Mouse (Mus musculus): ENCODE measurements at regions not wholly inside any gene's neighbourhood (a gene's known extent, or its start where the extent isn't known, plus 50 kb on each side); places are given as distances from the start of the nearest gene placed in this dataset.

DNA sequence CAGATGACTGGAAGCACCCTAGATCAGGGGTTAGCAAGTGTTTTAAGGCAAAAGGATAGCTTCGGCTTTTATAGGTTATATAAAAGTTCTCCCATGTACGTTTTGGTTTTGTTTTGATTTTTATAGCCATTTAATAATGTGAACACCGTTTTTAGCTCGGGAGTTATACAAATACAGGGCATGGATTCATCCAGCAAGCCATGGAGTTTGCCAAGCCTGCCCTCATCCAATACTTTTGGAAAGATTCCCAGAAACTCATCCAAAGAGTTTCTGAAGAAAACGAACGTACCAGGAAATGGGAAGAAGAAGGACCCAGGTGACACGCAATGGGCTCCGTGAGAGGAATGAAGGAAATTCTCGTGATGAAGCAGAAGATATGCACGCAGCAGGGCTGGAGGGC lies 133.6 kb upstream of the Phactr1 start:
- no peak for DNase-seq
- 94% methylated on average over 10 of the region's 10 CpGs for WGBS
- H3K36me3 ChIP-seq (ENCODE audit: control insufficient read depth, insufficient read depth, low read length) = no peaks in the 10 kb centered on the region
- H3K4me1 ChIP-seq (replicated peaks; ENCODE audit: control insufficient read depth, insufficient read depth, low read length) = no peaks in the 10 kb centered on the region
- H3K4me3 ChIP-seq (ENCODE audit: control insufficient read depth, insufficient read depth, low read length) = no peak overlapping the region
- H3K27me3 ChIP-seq (ENCODE audit: control insufficient read depth, insufficient read depth, low read length) = no peaks in the 10 kb centered on the region
- TF ChIP-seq CTCF (IDR thresholded peaks at IDR 0.05; ENCODE audit: borderline replicate concordance, control insufficient read depth, extremely low read depth, insufficient read depth, low read length, poor library complexity) = no peak
- no peak for TF ChIP-seq POLR2A (IDR thresholded peaks at IDR 0.05; ENCODE audit: control insufficient read depth, extremely low read depth, insufficient read depth, low read length, poor library complexity)
- H3K27ac ChIP-seq (ENCODE audit: control insufficient read depth, insufficient read depth, low read length) = no peak overlapping the region

GRCm38 (mm10) chr13:42549021-42549559 lies 131.3 kb upstream of the Phactr1 start:
- Histone ChIP-seq H3K27ac (ENCODE audit: control insufficient read depth, insufficient read depth, low read length) (no peak overlapping the region), H3K4me1 (replicated peaks; ENCODE audit: control insufficient read depth, insufficient read depth, low read length) (no peaks in the 10 kb centered on the region), H3K27me3 (ENCODE audit: control insufficient read depth, insufficient read depth, low read length) (no peaks in the 10 kb centered on the region), H3K4me3 (ENCODE audit: control insufficient read depth, insufficient read depth, low read length) (no peak overlapping the region), H3K36me3 (ENCODE audit: control insufficient read depth, insufficient read depth, low read length) (no peaks in the 10 kb centered on the region)
- WGBS = 72% methylated on average over 5 of the region's 5 CpGs
- TF ChIP-seq POLR2A (IDR thresholded peaks at IDR 0.05; ENCODE audit: control insufficient read depth, extremely low read depth, insufficient read depth, low read length, poor library complexity) (no peak), CTCF (IDR thresholded peaks at IDR 0.05; ENCODE audit: borderline replicate concordance, control insufficient read depth, extremely low read depth, insufficient read depth, low read length, poor library complexity) (no peak)
- no peak for DNase-seq

GRCm38 (mm10) chr13:42554961-42555360 lies 125.5 kb upstream of the Phactr1 start:
- WGBS = 89% methylated on average over 4 of the region's 4 CpGs

GRCm38 (mm10) chr13:42558526-42558925 lies 121.9 kb upstream of the Phactr1 start:
- no peaks in the 10 kb centered on the region for H3K27me3 ChIP-seq (ENCODE audit: control insufficient read depth, insufficient read depth, low read length)
- no peak overlapping the region for H3K4me3 ChIP-seq (ENCODE audit: control insufficient read depth, insufficient read depth, low read length)
- no peaks in the 10 kb centered on the region for H3K4me1 ChIP-seq (replicated peaks; ENCODE audit: control insufficient read depth, insufficient read depth, low read length)
- TF ChIP-seq POLR2A (IDR thresholded peaks at IDR 0.05; ENCODE audit: control insufficient read depth, extremely low read depth, insufficient read depth, low read length, poor library complexity) = no peak
- TF ChIP-seq CTCF (IDR thresholded peaks at IDR 0.05; ENCODE audit: borderline replicate concordance, control insufficient read depth, extremely low read depth, insufficient read depth, low read length, poor library complexity) = no peak
- H3K27ac ChIP-seq (ENCODE audit: control insufficient read depth, insufficient read depth, low read length) = no peak overlapping the region
- DNase-seq = no peak
- 94% methylated on average over 3 of the region's 3 CpGs for WGBS
- no peaks in the 10 kb centered on the region for H3K36me3 ChIP-seq (ENCODE audit: control insufficient read depth, insufficient read depth, low read length)

More at GRCm38 (mm10) chr13:42554961-42555360, 125.5 kb upstream of the Phactr1 start:
- TF ChIP-seq CTCF (IDR thresholded peaks at IDR 0.05; ENCODE audit: borderline replicate concordance, control insufficient read depth, extremely low read depth, insufficient read depth, low read length, poor library complexity) (no peak), POLR2A (IDR thresholded peaks at IDR 0.05; ENCODE audit: control insufficient read depth, extremely low read depth, insufficient read depth, low read length, poor library complexity) (no peak)
- H3K36me3 ChIP-seq (ENCODE audit: control insufficient read depth, insufficient read depth, low read length) = no peaks in the 10 kb centered on the region
- DNase-seq = no peak
- no peaks in the 10 kb centered on the region for H3K27me3 ChIP-seq (ENCODE audit: control insufficient read depth, insufficient read depth, low read length)
- H3K4me3 ChIP-seq (ENCODE audit: control insufficient read depth, insufficient read depth, low read length) = no peak overlapping the region
- H3K27ac ChIP-seq (ENCODE audit: control insufficient read depth, insufficient read depth, low read length) = no peak overlapping the region
- no peaks in the 10 kb centered on the region for H3K4me1 ChIP-seq (replicated peaks; ENCODE audit: control insufficient read depth, insufficient read depth, low read length)

DNA sequence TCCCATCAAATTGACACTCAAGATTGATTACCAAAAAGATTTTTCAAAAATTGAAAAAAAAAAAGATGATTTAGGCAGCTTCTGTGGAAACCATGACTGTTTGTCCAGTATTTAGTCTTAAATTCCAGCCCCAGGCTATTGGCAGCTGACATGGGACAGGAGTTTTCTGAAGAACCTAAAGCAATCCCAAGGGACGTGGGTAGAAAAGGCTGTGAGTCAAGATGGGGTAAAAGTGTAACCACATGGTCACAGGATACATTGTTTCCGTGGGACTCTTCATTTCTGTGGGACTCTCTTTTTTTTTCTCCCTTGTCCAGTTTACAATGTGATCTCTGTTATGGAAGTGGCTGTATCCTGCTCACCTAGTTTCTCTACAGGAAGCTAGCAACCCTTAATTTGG lies 119.0 kb upstream of the Phactr1 start:
- Histone ChIP-seq H3K4me3 (ENCODE audit: control insufficient read depth, insufficient read depth, low read length) (no peak overlapping the region), H3K36me3 (ENCODE audit: control insufficient read depth, insufficient read depth, low read length) (no peaks in the 10 kb centered on the region), H3K27me3 (ENCODE audit: control insufficient read depth, insufficient read depth, low read length) (no peaks in the 10 kb centered on the region), H3K4me1 (replicated peaks; ENCODE audit: control insufficient read depth, insufficient read depth, low read length) (no peaks in the 10 kb centered on the region), H3K27ac (ENCODE audit: control insufficient read depth, insufficient read depth, low read length) (no peak overlapping the region)
- TF ChIP-seq CTCF (IDR thresholded peaks at IDR 0.05; ENCODE audit: borderline replicate concordance, control insufficient read depth, extremely low read depth, insufficient read depth, low read length, poor library complexity) (no peak), POLR2A (IDR thresholded peaks at IDR 0.05; ENCODE audit: control insufficient read depth, extremely low read depth, insufficient read depth, low read length, poor library complexity) (no peak)
- DNase-seq = no peak
- WGBS = 89% methylated on average over 2 of the region's 2 CpGs

GRCm38 (mm10) chr13:42565291-42566058 lies 114.9 kb upstream of the Phactr1 start:
- Histone ChIP-seq H3K4me3 (ENCODE audit: control insufficient read depth, insufficient read depth, low read length) (no peak overlapping the region), H3K36me3 (ENCODE audit: control insufficient read depth, insufficient read depth, low read length) (no peaks in the 10 kb centered on the region), H3K4me1 (replicated peaks; ENCODE audit: control insufficient read depth, insufficient read depth, low read length) (no peaks in the 10 kb centered on the region), H3K27me3 (ENCODE audit: control insufficient read depth, insufficient read depth, low read length) (no peaks in the 10 kb centered on the region), H3K27ac (ENCODE audit: control insufficient read depth, insufficient read depth, low read length) (no peak overlapping the region)
- DNase-seq = no peak
- 21% methylated on average over 26 of the region's 26 CpGs for WGBS
- no peak for TF ChIP-seq CTCF (IDR thresholded peaks at IDR 0.05; ENCODE audit: borderline replicate concordance, control insufficient read depth, extremely low read depth, insufficient read depth, low read length, poor library complexity)
- no peak for TF ChIP-seq POLR2A (IDR thresholded peaks at IDR 0.05; ENCODE audit: control insufficient read depth, extremely low read depth, insufficient read depth, low read length, poor library complexity)
